In genomic region chr5:150220333-150220732, GRCm38 (mm10) we compare ENCODE assay signal across 8 mouse cellular contexts.
DNase-seq lines count a peak whose midpoint lies in the region; ATAC-seq and TF ChIP-seq lines count a peak whose summit lies in the region.
"Had no signal": no experiment of that assay in that cellular context is flagged by ENCODE, and none has a peak within 500 bp of the region (broad histone marks: within the 10 kb centered on the region; RNA-seq: fewer than 3 reads in every experiment).

No protein-coding gene starts in this region.

- ATAC-seq in kidney, postnatal 0 days (replicated peaks; ENCODE audit: low FRiP score, low read depth): no peak

- no peak overlapping the region for H3K4me3 ChIP-seq in kidney, postnatal 0 days (replicated peaks; ENCODE audit: low read depth, low read length)
- H3K4me3 ChIP-seq: erythroblast, embryonic 14.5 days had no signal

- 29% methylated on average over 7 of the region's 7 CpGs for WGBS in kidney, postnatal 0 days

- no peaks in the 10 kb centered on the region for H3K4me1 ChIP-seq in kidney, postnatal 0 days (replicated peaks; ENCODE audit: insufficient read depth, low read length)

- no peak overlapping the region for H3K4me2 ChIP-seq in kidney, postnatal 0 days (ENCODE audit: low read length)

- no peaks in the 10 kb centered on the region for H3K36me3 ChIP-seq in kidney, postnatal 0 days (ENCODE audit: insufficient read depth, low read length)

- peak; percentile 82 for TF ChIP-seq CTCF in kidney, postnatal 0 days (IDR thresholded peaks at IDR 0.05; ENCODE audit: low read depth)

- H3K9me3 ChIP-seq in kidney, postnatal 0 days (replicated peaks; ENCODE audit: low read length): no peaks in the 10 kb centered on the region

- H3K9ac ChIP-seq in kidney, postnatal 0 days (ENCODE audit: low read depth, low read length): no peak overlapping the region

- H3K27me3 ChIP-seq in kidney, postnatal 0 days (ENCODE audit: insufficient read depth, low read length): no peaks in the 10 kb centered on the region

- H3K27ac ChIP-seq in kidney, postnatal 0 days: no peak overlapping the region

- peak; percentile 80 for DNase-seq in kidney, postnatal 0 days (ENCODE audit: low spot score)
- DNase-seq in kidney, adult 8-10 months: no peak
- DNase-seq in ES-CJ7 (ENCODE audit: low read depth, low spot score) (peak; percentile 68), ZHBTc4 (ENCODE audit: low read depth, low spot score) (peak; percentile 81), liver (peak; percentile 64)
- peak; percentile 27 for DNase-seq in spleen, adult 12 weeks (ENCODE audit: low spot score)
- no peak for DNase-seq in layer of hippocampus, adult 9-11 months

Comparison
In these comparisons a context has a peak if more than half of its experiments do, and no peak if none do; other contexts are left out.
1. DNase-seq: peak in kidney, postnatal 0 days (single experiment), ES-CJ7 (single experiment), ZHBTc4 (single experiment), liver (single experiment) and spleen, adult 12 weeks (single experiment); none in kidney, adult 8-10 months (0 of 2) and layer of hippocampus, adult 9-11 months (single experiment).